Mouse (Mus musculus): ENCODE measurements around the gene Allc. TPM values are rescaled to one million over a fixed set of nuclear protein-coding genes. Genes with fewer than 3 reads are reported as not detected.

The Allc gene
- polyA plus RNA-seq, 2 experiments: not detected

DNA sequence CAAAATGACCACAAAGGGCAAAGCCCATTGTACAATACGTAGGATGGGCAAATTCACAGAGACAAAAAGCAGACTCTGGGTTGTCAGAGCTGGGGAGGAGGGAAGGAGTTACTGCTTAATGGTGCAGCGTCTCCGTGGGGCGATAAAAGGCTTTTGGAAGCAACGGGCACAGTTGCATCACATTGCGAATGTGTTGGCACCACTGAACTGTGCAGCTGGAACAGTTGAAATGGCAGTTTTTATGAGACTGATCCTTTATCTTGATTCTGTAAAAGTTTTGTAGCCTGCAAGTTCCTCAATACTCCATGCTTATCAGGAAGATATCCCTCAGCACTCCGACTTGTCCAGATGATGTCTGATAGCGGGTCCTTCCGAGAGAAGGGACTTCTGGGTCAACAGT lies 15.4 kb upstream of the Allc start:
- Histone ChIP-seq H3K27me3 (ENCODE audit: control insufficient read depth, insufficient read depth, low read length) (no peaks in the 10 kb centered on the region), H3K36me3 (ENCODE audit: control insufficient read depth, insufficient read depth, low read length) (no peaks in the 10 kb centered on the region), H3K9ac (ENCODE audit: low read depth, low read length, severe bottlenecking) (no peak overlapping the region), H3K27ac (replicated peaks; ENCODE audit: low read depth, low read length) (no peak overlapping the region), H3K4me3 (replicated peaks; ENCODE audit: low read length) (no peak overlapping the region), H3K9me3 (ENCODE audit: control insufficient read depth, low read length) (no peaks in the 10 kb centered on the region), H3K4me1 (ENCODE audit: control insufficient read depth, insufficient read depth, low read length) (no peaks in the 10 kb centered on the region), H3K4me2 (replicated peaks; ENCODE audit: low read depth, low read length, severe bottlenecking) (no peak overlapping the region)
- WGBS: 74% methylated on average over 9 of the region's 9 CpGs
- ATAC-seq (ENCODE audit: low FRiP score, low read depth) (no peak), DNase-seq (ENCODE audit: low spot score) (no peak)
- TF ChIP-seq POLR2A (IDR thresholded peaks at IDR 0.05; ENCODE audit: borderline replicate concordance, extremely low read depth, insufficient read depth, insufficient read length): no peak

DNA sequence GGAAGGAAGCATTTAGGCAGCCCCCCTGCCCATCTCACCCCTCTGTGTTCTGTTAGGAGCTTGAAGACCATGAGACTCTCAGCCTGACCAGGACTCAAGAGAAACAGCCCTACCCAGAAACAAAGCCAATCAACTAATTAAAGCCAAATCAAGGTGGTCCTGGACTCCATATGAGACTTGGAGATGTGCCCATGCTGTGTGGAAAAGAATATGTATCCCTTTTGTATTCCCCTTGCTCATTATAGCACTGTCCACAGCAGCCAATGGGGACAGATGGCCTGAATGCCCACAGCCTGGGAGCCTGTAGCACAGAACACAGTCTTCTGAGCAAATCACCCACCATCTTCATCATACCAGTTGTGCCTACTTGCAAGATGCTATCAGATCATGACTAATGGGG lies 14.5 kb upstream of the Allc start:
- Histone ChIP-seq H3K27ac (replicated peaks; ENCODE audit: low read depth, low read length) (no peak overlapping the region), H3K4me2 (replicated peaks; ENCODE audit: low read depth, low read length, severe bottlenecking) (no peak overlapping the region), H3K9ac (ENCODE audit: low read depth, low read length, severe bottlenecking) (no peak overlapping the region), H3K9me3 (ENCODE audit: control insufficient read depth, low read length) (no peaks in the 10 kb centered on the region), H3K4me3 (replicated peaks; ENCODE audit: low read length) (no peak overlapping the region), H3K4me1 (ENCODE audit: control insufficient read depth, insufficient read depth, low read length) (no peaks in the 10 kb centered on the region), H3K36me3 (ENCODE audit: control insufficient read depth, insufficient read depth, low read length) (no peaks in the 10 kb centered on the region), H3K27me3 (ENCODE audit: control insufficient read depth, insufficient read depth, low read length) (no peaks in the 10 kb centered on the region)
- DNase-seq (ENCODE audit: low spot score) (no peak), ATAC-seq (ENCODE audit: low FRiP score, low read depth) (no peak)
- no peak for TF ChIP-seq POLR2A (IDR thresholded peaks at IDR 0.05; ENCODE audit: borderline replicate concordance, extremely low read depth, insufficient read depth, insufficient read length)

DNA sequence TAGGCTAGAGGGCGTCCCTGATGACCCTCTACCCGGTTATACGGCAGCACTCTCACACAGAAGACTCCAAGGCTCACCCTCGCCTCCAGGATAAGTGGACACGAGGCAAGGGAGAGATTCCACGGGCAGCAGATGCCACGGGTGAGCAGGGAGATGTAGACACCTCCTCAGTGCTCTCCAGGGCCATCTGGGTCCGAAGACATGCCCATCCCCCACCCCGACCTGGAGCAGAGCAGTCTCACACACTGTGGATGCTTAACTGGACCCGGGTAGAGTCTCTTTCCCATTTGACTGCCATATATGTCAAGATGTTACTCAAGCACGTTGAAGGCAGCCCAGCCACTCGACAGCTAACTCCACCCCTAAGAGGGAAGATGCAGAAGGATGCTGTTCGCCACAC lies 8.1 kb upstream of the Allc start:
- Histone ChIP-seq H3K9ac (ENCODE audit: low read depth, low read length, severe bottlenecking) (no peak overlapping the region), H3K4me1 (ENCODE audit: control insufficient read depth, insufficient read depth, low read length) (no peaks in the 10 kb centered on the region), H3K4me3 (replicated peaks; ENCODE audit: low read length) (no peak overlapping the region), H3K27me3 (ENCODE audit: control insufficient read depth, insufficient read depth, low read length) (peaks cover 5% of the 10 kb centered on the region; the same call in 1 of the 2 replicates), H3K4me2 (replicated peaks; ENCODE audit: low read depth, low read length, severe bottlenecking) (no peak overlapping the region), H3K27ac (replicated peaks; ENCODE audit: low read depth, low read length) (no peak overlapping the region), H3K36me3 (ENCODE audit: control insufficient read depth, insufficient read depth, low read length) (no peaks in the 10 kb centered on the region), H3K9me3 (ENCODE audit: control insufficient read depth, low read length) (0 out of 2 replicates have a peak, but pooled peaks cover 4% of the 10 kb centered on the region)
- TF ChIP-seq POLR2A (IDR thresholded peaks at IDR 0.05; ENCODE audit: borderline replicate concordance, extremely low read depth, insufficient read depth, insufficient read length): no peak
- DNase-seq (ENCODE audit: low spot score) (no peak), ATAC-seq (ENCODE audit: low FRiP score, low read depth) (no peak)
- WGBS: 37% methylated on average over 13 of the region's 13 CpGs

DNA sequence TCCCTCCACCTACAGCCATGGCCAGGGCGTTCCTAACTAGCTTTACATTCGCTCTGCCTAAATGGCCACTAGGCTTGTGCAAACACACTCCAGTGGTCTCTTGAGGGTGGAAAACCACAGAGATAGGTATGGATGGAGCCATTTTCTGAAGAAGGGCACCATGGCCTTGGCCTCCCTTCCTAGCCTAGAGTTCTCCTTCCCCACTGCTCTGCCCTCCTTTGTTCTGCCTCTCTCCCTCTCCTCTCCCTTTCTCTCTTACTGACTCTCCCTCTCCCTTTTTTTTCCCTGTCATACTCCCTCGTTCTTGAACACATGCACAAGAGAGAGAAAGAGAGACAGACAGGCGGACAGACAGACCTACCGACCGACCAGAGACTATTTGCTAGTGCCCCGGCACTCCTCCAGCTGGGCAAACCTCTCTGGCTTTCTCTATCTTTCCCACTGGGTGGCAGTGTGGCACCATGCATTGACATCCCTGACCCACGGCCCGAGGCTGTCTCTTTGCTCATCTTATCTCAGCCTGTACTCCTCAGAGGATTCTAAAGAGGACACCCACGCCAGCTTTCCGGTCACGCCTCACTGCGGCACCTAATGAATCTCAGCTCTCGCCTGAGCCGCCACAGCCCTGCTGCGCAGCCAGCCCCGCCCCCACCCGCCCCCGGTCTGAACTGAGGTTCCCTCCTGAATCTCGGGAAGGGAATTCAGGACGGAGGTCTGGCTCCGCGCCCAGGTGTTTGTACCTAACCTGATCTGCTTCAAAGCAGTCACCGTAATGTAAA lies 7.0 kb upstream of the Allc start:
- H3K4me3 ChIP-seq (replicated peaks; ENCODE audit: low read length): peak overlapping the region; percentile 43
- no peak for TF ChIP-seq POLR2A (IDR thresholded peaks at IDR 0.05; ENCODE audit: borderline replicate concordance, extremely low read depth, insufficient read depth, insufficient read length)
- ATAC-seq (ENCODE audit: low FRiP score, low read depth) (peak; percentile 85), DNase-seq (ENCODE audit: low spot score) (peak; percentile 78)
- H3K4me1 ChIP-seq (ENCODE audit: control insufficient read depth, insufficient read depth, low read length): no peaks in the 10 kb centered on the region
- peaks cover 5% of the 10 kb centered on the region; the same call in 1 of the 2 replicates for H3K27me3 ChIP-seq (ENCODE audit: control insufficient read depth, insufficient read depth, low read length)
- no peaks in the 10 kb centered on the region for H3K36me3 ChIP-seq (ENCODE audit: control insufficient read depth, insufficient read depth, low read length)
- no peak overlapping the region for H3K27ac ChIP-seq (replicated peaks; ENCODE audit: low read depth, low read length)
- 0 out of 2 replicates have a peak, but pooled peaks cover 4% of the 10 kb centered on the region for H3K9me3 ChIP-seq (ENCODE audit: control insufficient read depth, low read length)
- H3K9ac ChIP-seq (ENCODE audit: low read depth, low read length, severe bottlenecking): peak overlapping the region; percentile 55
- H3K4me2 ChIP-seq (replicated peaks; ENCODE audit: low read depth, low read length, severe bottlenecking): peak overlapping the region; percentile 67
- 9% methylated on average over 24 of the region's 24 CpGs for WGBS

DNA sequence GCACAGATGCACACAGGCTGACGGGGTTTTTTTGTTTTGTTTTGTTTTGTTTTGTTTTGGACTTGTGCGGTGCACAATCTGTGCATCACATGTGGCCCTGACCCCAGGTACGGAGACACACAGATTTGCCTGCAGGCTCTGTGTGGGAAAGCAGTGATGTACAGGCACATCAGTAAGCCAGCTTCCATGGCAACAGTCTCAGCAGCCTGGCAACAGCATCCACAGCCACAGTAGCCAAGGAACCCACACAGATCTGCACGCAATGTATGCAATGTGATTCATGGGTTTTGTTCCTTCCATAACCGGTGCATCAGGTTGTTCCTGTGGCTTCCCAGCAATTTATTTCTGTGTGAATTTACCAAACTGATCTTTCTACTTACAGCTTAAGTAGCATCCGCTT lies 5.6 kb upstream of the Allc start:
- H3K4me1 ChIP-seq (ENCODE audit: control insufficient read depth, insufficient read depth, low read length): no peaks in the 10 kb centered on the region
- WGBS: 77% methylated on average over 6 of the region's 6 CpGs
- no peak overlapping the region for H3K27ac ChIP-seq (replicated peaks; ENCODE audit: low read depth, low read length)
- no peak overlapping the region for H3K4me3 ChIP-seq (replicated peaks; ENCODE audit: low read length)
- TF ChIP-seq POLR2A (IDR thresholded peaks at IDR 0.05; ENCODE audit: borderline replicate concordance, extremely low read depth, insufficient read depth, insufficient read length): no peak
- 0 out of 2 replicates have a peak, but pooled peaks cover 4% of the 10 kb centered on the region for H3K9me3 ChIP-seq (ENCODE audit: control insufficient read depth, low read length)
- no peak overlapping the region for H3K4me2 ChIP-seq (replicated peaks; ENCODE audit: low read depth, low read length, severe bottlenecking)
- H3K36me3 ChIP-seq (ENCODE audit: control insufficient read depth, insufficient read depth, low read length): no peaks in the 10 kb centered on the region
- H3K27me3 ChIP-seq (ENCODE audit: control insufficient read depth, insufficient read depth, low read length): peaks cover 5% of the 10 kb centered on the region; the same call in 1 of the 2 replicates
- DNase-seq (ENCODE audit: low spot score): no peak
- no peak for ATAC-seq (ENCODE audit: low FRiP score, low read depth)
- no peak overlapping the region for H3K9ac ChIP-seq (ENCODE audit: low read depth, low read length, severe bottlenecking)
